Mouse (Mus musculus) small intestine, adult 2 months (tissue): ENCODE results near the gene Pip4k2a.

Source experiments
- CTCF ChIP-seq: fragments of 200-500 bp; IDR thresholded peaks from 2 replicates; pipeline ENCODE4 v1.5.1; 2012; ENCODE audit warnings: low read depth, mild to moderate bottlenecking, control low read depth, inconsistent platforms, low read length, moderate library complexity, mixed read lengths; ENCODE audit not compliant: insufficient replicate concordance, insufficient read length; ENCODE audit errors: extremely low read depth
- POLR2A ChIP-seq: fragments of 200-500 bp; IDR thresholded peaks from 2 replicates; pipeline ENCODE4 v1.6.1; 2012; ENCODE audit warnings: low read depth, mild to moderate bottlenecking, control low read depth, inconsistent platforms, low read length, moderate library complexity

DNA sequence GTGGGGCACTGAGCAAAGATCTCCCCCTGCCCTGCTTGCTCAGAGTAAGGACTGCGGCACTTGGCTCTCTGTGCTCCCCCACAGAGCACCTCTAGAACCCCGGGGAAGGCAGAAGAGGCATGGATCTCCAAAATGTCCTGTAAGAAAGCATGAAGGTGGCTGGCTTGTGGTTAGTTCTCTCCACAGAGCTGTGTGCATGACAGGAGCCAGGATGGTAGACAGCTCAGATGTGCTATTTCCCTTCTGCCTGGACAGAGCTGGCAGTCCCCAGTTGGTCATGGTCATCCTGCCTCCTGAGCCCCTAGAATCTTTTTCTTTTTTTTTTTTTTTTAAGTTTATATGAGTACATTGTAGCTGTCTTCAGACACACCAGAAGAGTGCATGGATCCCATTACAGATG, 27.5 kb downstream of the Pip4k2a start:
- TF ChIP-seq CTCF, result no peak
- TF ChIP-seq POLR2A, result no peak
